Mouse (Mus musculus) splenic B cell, adult 2 months (primary cell): ENCODE results near the gene Slc6a18.
"Not testable (repeated sequence)": the region's sequence is repeated elsewhere in the genome, so short reads cannot be mapped to it uniquely, and the experiment has no call there.

Experiments used
- DNase-seq: peaks from one replicate; pipeline ENCODE4 v3.0.0-alpha.2; 2011; ENCODE audit warnings: low read depth, low spot score
- H3K27me3 ChIP-seq: 2 replicates; pipeline ENCODE4 v1.6.1; 2012; ENCODE audit warnings: mild to moderate bottlenecking, low read length, moderate library complexity, mixed read lengths; ENCODE audit not compliant: control insufficient read depth, poor library complexity, insufficient read depth, severe bottlenecking
- H3K36me3 ChIP-seq: 2 replicates; pipeline ENCODE4 v1.6.1; 2012; ENCODE audit warnings: mild to moderate bottlenecking, low read length, moderate library complexity, mixed read lengths; ENCODE audit not compliant: control insufficient read depth, poor library complexity, insufficient read depth, severe bottlenecking

Slc6a18 gene

DNA sequence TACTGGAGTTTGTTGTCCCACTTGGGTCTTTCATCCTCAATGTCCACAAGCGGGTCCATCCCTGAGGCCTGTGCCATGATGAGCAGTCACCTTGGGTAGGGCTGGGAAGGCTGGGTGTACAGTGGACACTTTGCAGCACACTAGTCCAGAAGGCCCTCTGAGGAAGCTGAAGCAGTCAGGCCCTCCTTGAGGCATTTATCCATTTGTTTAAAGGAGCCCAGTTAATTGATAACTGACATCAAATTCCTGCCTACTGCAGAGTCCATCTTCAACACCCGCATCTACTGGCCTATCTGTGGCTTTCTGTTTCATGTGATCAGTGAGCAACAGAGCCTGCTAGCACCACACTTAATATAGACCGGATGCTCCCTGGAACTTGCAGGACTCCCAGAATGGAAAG lies at the start of gene Slc6a18:
Gene Slc6a18, minus strand, starts transcription at position 171 of the 400 bp plus-strand sequence.
- DNase-seq, result no peak
- Histone ChIP-seq H3K36me3 (no peaks in the 10 kb centered on the region), H3K27me3 (no peaks in the 10 kb centered on the region)

DNA sequence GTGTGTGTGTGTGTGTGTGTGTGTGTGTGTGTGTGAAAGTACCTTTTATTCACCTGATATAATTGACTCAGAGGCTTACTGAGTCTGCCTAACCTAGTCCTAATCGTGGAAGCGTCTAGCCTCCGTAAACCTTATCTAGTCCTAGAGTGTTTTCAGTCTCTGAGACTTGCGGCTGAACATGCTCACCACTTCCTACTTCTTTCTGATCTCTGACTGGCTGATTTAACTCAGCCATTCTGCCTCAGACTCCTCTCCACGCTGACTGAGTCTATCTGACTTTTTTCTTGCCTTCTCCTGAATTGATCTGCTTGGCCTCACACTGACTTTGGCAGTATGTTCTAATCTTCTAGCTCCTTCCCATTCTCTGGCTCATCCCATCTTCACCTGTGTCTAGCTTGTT lies 47.5 kb upstream of the Slc6a18 start:
- H3K27me3 ChIP-seq, result no peaks in the 10 kb centered on the region
- no peaks in the 10 kb centered on the region for H3K36me3 ChIP-seq
- peak; percentile 41 for DNase-seq

DNA sequence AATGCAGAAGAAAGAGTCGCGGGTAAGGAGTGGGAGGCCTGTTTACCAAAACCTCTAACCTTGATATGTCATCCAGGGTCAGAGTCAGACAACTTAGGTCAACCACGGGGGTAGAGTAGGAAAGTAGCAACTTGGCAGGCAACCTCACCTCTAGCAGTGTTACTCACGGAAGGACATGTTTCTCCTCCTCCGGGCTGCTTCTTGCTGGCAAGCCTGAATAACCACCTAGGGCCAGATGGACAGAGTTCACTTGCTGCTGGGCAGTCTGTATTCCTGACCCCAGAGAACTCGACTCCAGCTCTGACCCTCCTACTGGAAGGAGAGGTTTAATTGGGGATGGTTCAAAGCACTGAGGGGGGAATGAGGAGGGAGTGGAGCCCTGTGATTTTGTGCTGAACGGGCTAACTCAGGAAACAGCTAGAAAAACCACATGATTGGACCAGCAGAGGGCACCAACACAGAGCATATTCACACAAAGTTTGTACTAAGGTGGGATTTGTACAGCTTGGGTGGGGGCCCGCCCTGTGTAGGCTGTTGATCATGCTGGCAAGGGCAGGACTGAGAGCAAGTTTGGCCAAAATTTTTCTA lies 45.4 kb upstream of the Slc6a18 start:
- H3K36me3 ChIP-seq, result no peaks in the 10 kb centered on the region
- DNase-seq, result peak; percentile 60
- no peaks in the 10 kb centered on the region for H3K27me3 ChIP-seq

DNA sequence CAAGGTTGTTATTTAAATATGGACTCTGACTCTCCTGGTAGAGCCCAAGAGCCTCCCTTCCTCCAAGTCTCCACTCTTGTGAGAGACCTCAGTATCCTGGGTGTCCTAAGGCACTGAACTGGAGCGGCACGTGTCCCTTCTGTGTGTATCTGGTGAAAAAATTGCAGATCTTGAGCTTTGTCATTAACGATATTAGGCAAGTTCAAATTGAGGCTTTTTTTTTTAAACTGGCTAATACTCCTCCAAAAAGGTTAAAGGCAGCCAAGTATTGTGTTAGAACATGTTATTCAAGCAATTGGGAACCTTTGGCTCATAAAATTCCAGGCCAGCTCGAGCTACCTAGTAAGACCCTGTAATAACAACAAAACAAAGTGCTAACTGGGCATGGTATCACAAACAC lies 42.4 kb upstream of the Slc6a18 start:
- DNase-seq, result no peak
- Histone ChIP-seq H3K36me3 (no peaks in the 10 kb centered on the region), H3K27me3 (no peaks in the 10 kb centered on the region)

DNA sequence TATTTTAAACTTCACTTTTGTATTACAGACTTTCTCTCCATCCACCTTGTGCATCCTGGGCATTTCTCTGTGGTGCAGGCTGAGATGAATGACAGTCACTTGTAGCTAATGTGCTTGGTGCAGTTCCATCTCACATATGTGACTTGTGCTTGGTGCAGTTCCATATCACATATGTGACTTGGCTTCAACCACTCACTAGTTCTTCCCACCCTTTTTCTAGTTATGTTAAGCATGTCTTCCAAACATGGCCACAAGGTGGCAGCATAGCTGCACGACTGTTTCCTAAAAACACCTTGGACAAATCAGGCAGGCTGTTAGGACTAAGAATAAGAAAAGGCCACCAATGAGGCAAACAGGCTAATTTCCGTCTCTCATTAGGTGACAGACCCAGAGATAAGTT lies 40.4 kb upstream of the Slc6a18 start:
- no peaks in the 10 kb centered on the region for H3K36me3 ChIP-seq
- no peaks in the 10 kb centered on the region for H3K27me3 ChIP-seq
- DNase-seq, result peak; percentile 89

DNA sequence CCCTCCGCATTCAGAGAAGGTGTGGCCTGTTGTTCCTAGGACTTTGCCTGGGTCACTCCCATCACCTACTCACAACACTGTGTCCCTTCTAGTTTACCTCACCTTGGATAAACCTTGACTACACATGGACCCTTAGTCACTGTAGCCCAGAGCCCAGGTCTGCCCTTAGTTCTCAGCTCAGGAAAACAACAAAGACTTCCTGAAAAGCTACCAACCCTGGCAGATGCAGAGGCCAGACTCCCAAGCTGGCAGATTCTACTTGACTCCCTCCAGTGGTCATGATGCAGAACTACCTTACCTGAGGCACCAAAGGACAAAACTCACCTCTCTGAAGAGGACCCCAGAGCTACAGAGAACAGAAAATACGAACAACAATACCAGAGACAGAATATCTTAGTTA lies 36.2 kb upstream of the Slc6a18 start:
- H3K36me3 ChIP-seq, result no peaks in the 10 kb centered on the region
- peak; percentile 46 for DNase-seq
- no peaks in the 10 kb centered on the region for H3K27me3 ChIP-seq

DNA sequence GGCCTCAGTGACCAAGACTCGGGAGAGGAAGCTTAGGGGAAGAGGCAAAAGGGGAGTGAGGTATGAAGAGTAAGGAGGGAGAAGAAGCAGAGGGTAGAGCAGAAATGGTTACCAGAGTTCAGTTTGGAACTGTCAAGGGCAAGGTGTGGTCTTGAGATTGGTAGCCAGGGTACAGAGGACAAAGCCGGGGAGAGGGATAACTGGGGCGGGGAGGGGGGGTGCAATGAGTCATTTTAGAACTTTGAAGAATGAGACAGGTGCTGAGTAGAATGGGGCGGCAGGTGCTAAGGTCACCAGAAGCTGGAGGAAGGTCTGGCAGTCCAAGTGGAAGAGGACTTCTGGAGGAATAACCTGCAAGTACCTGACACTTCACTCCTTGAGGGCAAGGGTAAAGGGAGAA lies 35.4 kb upstream of the Slc6a18 start:
- no peak for DNase-seq
- H3K27me3 ChIP-seq, result no peaks in the 10 kb centered on the region
- H3K36me3 ChIP-seq, result no peaks in the 10 kb centered on the region

DNA sequence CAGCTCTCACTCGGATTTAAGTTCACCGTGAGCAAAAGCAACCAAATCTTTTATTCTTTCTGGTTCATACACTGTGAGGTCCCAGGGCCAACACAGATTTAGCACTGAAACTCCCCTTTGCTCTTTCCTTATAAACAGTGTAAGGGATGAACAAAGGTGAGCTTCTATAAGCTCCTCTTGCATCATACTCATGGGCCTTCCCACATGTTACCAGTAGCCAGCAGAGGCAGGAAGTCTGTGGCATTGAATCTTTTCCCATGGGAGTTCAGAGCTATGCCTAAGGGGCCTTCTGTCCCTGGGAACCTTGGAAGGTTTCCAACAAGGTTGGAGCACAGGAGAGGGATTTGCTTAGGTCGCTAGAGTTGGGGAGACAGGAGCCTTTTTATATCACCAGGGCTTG lies 34.4 kb upstream of the Slc6a18 start:
- DNase-seq, result no peak
- H3K27me3 ChIP-seq, result no peaks in the 10 kb centered on the region
- no peaks in the 10 kb centered on the region for H3K36me3 ChIP-seq

DNA sequence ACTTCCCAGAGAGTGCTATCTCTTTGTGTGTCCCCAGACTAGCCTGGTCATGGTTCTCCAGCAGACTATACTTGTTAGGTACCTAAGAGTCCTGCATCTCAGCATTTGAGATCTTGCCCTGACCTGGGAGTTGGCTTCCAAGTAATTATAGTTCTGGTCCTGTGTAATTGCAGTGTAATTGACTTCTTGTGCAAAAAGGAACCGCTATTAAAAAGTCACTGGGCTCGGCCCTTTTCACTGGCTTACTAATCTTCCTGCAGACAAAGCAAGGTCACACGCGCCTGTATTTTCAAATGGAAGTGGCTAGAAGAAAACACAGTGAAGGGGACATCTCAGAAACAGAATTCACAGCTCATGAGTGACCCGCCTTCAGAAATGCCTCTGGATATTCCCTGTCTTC lies 34.0 kb upstream of the Slc6a18 start:
- no peak for DNase-seq
- H3K36me3 ChIP-seq, result no peaks in the 10 kb centered on the region
- H3K27me3 ChIP-seq, result no peaks in the 10 kb centered on the region

DNA sequence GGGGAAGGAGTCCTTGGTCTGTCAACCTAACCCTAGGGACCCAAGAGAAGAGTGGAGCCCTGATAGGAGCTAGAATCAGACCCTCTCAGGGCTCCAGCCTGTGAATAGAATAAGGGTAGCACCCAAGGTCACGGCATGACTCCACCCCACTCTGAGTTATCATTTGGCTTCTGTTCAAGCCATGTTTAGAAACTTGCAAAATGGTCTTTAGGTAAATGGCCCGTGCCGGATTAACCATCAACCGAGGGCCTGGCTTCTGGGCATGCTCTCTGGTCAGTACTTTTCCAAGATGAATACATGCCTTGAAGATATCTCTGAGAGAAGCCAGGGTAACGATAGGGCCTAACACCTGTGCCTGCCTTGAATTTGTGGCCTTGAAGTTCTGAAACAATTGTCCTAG lies 33.4 kb upstream of the Slc6a18 start:
- DNase-seq, result no peak
- no peaks in the 10 kb centered on the region for H3K27me3 ChIP-seq
- H3K36me3 ChIP-seq, result no peaks in the 10 kb centered on the region

DNA sequence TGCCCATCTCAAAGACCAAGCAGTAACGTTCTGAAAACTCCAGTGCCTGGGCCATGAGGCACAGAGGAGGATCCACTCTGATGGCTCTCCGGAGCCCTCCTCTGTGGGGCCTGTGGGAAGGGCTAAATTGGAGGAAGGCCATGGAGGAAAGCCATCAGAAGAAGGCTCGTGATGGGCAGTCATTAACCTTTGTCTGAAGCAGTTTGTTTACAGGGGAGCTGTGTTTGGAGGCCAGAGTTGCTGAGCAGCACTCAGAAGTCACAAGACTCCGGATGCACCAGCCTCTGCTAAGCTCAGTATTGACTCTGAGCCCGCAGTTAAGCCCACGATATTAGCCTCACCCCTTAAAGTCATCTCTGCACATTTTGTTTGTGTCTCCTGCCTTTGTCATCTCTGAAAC lies 31.7 kb upstream of the Slc6a18 start:
- Histone ChIP-seq H3K27me3 (no peaks in the 10 kb centered on the region), H3K36me3 (no peaks in the 10 kb centered on the region)
- no peak for DNase-seq

DNA sequence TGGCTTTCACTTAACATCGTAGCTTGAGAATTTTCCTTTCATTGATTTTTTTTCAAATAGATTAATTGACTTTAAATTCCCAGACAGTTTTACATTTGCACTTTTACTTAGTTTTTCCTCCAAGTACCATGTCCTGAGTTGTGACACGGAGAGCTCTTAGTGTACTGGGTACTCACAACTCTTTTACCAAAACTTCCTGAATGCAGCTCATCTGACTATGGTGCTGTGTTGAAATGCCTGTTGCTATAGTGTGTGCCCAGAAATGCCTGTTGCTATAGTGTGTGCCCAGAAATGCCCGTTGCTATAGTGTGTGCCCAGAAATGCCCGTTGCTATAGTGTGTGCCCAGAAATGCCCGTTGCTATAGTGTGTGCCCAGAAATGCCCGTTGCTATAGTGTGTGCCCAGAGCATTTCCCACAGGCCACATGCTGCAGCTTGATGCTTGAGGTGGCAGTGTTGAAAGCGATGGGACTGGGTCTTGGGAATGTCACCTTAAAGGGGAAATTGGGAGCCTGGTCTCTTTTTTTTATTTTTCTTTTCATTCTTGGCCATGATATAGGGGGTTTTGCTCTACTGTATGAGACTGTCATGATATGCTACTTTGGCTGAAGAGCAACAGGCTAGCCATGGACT lies 27.0 kb upstream of the Slc6a18 start, which contains the start of gene Slc6a19:
Gene Slc6a19, minus strand, starts transcription at position 172 of the 632 bp plus-strand sequence.
- no peak for DNase-seq
- Histone ChIP-seq H3K36me3 (no peaks in the 10 kb centered on the region), H3K27me3 (no peaks in the 10 kb centered on the region)

DNA sequence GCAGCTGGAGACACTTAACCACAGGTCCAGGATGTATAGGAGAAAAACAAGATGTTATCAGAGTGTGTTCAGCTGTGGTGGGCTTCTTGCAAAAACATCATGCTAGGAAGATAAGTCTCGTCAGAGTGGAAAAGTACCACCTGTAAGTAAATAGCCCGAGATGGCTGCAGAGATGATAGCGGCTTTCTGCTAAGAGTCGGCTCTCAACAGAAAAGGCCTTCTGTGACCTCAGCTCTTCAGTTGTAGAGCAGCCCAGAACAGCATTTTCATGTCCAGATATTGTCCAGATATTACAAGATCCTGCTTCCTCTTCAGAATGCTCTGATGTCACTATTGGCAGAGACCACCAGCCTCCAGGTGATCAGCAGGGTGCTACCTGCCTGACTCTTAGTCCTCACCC lies 25.7 kb upstream of the Slc6a18 start:
- H3K36me3 ChIP-seq, H3K27me3 ChIP-seq, DNase-seq: not testable (repeated sequence)

DNA sequence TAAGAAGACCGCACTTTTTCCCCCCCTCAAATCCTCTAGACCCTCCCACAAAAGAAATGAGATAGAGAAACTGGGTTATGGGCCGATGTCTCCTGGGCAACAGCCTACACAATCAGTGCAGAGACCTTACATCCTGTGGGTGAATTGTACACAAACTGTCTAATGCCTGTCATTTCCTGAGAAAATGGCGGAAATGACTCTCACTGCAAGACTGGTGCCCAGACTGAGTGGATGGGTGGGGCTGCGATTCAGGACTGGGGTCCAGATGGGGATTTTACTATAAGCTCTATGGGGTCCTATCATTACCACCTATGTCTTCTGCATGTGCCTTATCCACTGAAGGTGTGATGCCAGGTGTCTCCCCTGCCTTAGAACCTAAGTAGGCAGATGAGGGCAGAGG lies 25.0 kb upstream of the Slc6a18 start:
- H3K36me3 ChIP-seq, result no peaks in the 10 kb centered on the region
- DNase-seq, result peak; percentile 62
- H3K27me3 ChIP-seq, result no peaks in the 10 kb centered on the region

DNA sequence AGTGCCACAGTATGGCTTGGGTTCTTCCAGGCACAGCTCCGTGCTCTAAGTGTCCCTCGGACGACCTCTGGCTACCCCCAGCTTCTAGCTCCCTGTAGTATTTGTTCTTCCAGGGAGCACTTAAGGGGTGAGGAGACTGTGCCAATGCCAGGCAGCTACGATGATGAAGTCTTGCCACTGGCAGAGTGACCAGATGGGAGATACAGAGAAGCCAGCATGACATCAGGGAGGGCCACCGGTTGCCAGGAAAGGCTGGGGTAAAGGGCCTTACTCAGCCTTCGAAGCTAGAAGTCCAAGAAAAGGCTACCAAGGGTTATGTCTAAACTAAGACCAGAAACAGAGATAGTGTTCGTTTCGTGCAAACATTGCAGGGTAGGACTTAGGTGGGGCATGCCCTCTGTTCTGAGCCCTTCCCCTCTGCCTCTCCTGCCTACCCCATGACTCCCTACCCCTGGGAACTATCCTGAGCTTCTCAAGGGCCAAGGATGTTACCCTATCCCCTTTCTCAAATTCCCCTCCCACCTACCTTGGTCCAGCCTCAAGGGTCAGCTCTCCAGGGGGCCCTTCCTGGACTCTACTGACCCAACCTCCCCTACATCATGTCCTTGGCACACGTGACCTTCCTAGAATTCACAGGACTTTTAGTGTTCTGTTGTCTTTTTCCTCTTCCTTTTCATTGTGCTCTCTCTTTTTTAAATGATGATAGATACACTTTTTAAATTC lies 23.5 kb upstream of the Slc6a18 start:
- H3K27me3 ChIP-seq, result no peaks in the 10 kb centered on the region

More for the DNA sequence above, 23.5 kb upstream of the Slc6a18 start:
- no peaks in the 10 kb centered on the region for H3K36me3 ChIP-seq
- no peak for DNase-seq
